Mouse (Mus musculus) intestine, embryonic 16.5 days (tissue): ENCODE results near the gene Cdhr4. TPM values are rescaled to one million over a fixed set of nuclear protein-coding genes. Genes with fewer than 3 reads are reported as not detected.
"Not testable (repeated sequence)": the region's sequence is repeated elsewhere in the genome, so short reads cannot be mapped to it uniquely, and the experiment has no call there.

Source experiments
- ATAC-seq: fragments of 200-750 bp; cut with Nextera tagmentation; 2 replicates; pipeline ENCODE4 v1.8.0; 2017; ENCODE audit warnings: moderate TSS enrichment, moderate library complexity
- H3K27ac ChIP-seq: fragments of 300-500 bp; sonication (generic); 2 replicates; pipeline ENCODE4 v1.5.1; 2014; ENCODE audit warnings: mild to moderate bottlenecking, low read length
- H3K27me3 ChIP-seq: fragments of 300-500 bp; sonication (generic); replicated peaks from 2 replicates; pipeline ENCODE4 v1.6.1; 2014; ENCODE audit warnings: low read length, control low read depth, mixed read lengths; ENCODE audit not compliant: control insufficient read depth, insufficient read depth
- H3K36me3 ChIP-seq: fragments of 300-500 bp; sonication (generic); 2 replicates; pipeline ENCODE4 v1.6.1; 2014; ENCODE audit warnings: low read length, control low read depth; ENCODE audit not compliant: control insufficient read depth, insufficient read depth
- H3K4me1 ChIP-seq: fragments of 300-500 bp; sonication (generic); 2 replicates; pipeline ENCODE4 v1.6.1; 2014; ENCODE audit warnings: low read length, control low read depth, mixed read lengths; ENCODE audit not compliant: control insufficient read depth, insufficient read depth
- H3K4me2 ChIP-seq: fragments of 300-500 bp; sonication (generic); 2 replicates; pipeline ENCODE4 v1.6.1; 2014; ENCODE audit warnings: low read depth, low read length, control low read depth
- H3K4me3 ChIP-seq: fragments of 300-500 bp; sonication (generic); 2 replicates; pipeline ENCODE4 v1.5.1; 2014; ENCODE audit warnings: mild to moderate bottlenecking, low read length
- H3K9ac ChIP-seq: fragments of 300-500 bp; sonication (generic); 2 replicates; pipeline ENCODE4 v1.6.1; 2014; ENCODE audit warnings: low read depth, low read length
- H3K9me3 ChIP-seq: fragments of 300-500 bp; sonication (generic); 2 replicates; pipeline ENCODE4 v1.6.1; 2016; ENCODE audit warnings: low read length, control low read depth; ENCODE audit not compliant: control insufficient read depth
- whole genome bisulfite sequencing: fragments of 180-500 bp; shearing (Covaris S2); extraction: QIAGEN DNeasy Blood & Tissue Kit; methylation state at CpG from one replicate; pipeline ENCODE4 v1.1.7; 2014; 5-methylcytosine and 5-hydroxymethylcytosine counted together
- polyA plus RNA-seq: library from polyadenylated mRNA; unstranded; fragments of >200 nt; fragmentation: Nextera tagmentation; extraction: Ambion mirVana; gene quantifications from 2 replicates; pipeline ENCODE4 v1.2.1, GENCODE M21; 2015

Cdhr4 gene
- polyA plus RNA-seq, 1 experiment from 2014 or later, result 9.6 TPM

GRCm38 (mm10) chr9:108001922-108002770, 9.8 kb downstream of the Cdhr4 start, which contains the start of gene Ip6k1:
Gene Ip6k1, plus strand, starts transcription at chr9:108002501.
- under 1% methylated on average over 51 of the region's 51 CpGs for WGBS
- H3K4me3 ChIP-seq, result peak within 1 kb of the TSS; percentile 99
- peak; percentile 99 for ATAC-seq

DNA sequence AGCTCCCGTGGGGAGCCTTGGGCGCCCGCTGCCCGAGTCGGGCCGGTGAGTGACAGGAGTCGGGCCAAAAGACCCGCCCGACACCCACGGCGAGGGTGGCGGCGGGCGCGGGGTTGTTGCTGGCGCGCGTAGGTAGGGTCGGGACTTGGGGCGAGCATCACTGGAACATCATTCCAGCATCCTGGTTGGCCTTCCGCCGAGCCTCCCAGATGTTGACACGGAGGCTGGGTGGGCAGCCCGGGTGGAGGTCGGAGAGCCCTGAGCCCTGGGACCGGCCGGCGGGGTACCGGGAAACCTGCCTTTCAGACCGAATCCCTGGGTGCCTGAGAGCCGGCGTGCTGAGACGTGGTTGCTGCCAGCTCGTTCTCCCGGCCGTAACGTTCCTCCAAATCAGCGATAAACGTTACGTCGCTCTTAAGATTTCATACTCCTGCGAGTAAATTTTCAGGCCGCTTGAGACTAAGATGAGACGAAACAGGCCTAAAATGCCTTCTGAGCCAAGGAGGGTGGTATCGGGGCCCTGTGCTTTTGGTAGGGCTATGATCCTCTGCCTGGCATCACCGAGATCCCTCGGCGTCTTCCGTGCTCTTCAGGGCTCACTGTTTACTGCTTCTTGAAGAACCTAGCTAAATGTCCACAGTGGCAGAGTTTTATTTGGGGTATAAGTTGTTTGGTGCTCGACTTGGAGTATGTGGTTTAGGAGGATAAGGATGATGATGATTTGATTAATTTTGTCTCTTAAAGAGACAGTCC, 10.7 kb downstream of the Cdhr4 start:
- Histone ChIP-seq H3K9me3 (no peaks in the 10 kb centered on the region), H3K4me3 (peak overlapping the region; percentile 99), H3K27ac (peak overlapping the region; percentile 95), H3K9ac (peak overlapping the region; percentile 99), H3K4me2 (peak overlapping the region; percentile 81), H3K4me1 (peaks cover 22% of the 10 kb centered on the region), H3K27me3 (no peaks in the 10 kb centered on the region), H3K36me3 (no peaks in the 10 kb centered on the region)
- under 1% methylated on average over 50 of the region's 50 CpGs for WGBS
- peak; percentile 58 for ATAC-seq

More at GRCm38 (mm10) chr9:108001922-108002770, 9.8 kb downstream of the Cdhr4 start, which contains the start of gene Ip6k1:
- peak within 1 kb of the TSS; percentile 96 for H3K4me2 ChIP-seq
- no peaks in the 10 kb centered on the region for H3K9me3 ChIP-seq
- no peaks in the 10 kb centered on the region for H3K27me3 ChIP-seq
- H3K36me3 ChIP-seq, result no peaks in the 10 kb centered on the region
- H3K4me1 ChIP-seq, result peaks cover 19% of the 10 kb centered on the region
- peak within 1 kb of the TSS; percentile 99 for H3K9ac ChIP-seq
- H3K27ac ChIP-seq, result peak within 1 kb of the TSS; percentile 95

- peak overlapping the region; percentile 99 for H3K9ac ChIP-seq
- no peak overlapping the region; the same call in 1 of the 2 replicates for H3K27ac ChIP-seq
- H3K4me3 ChIP-seq, result peak overlapping the region; percentile 99
- H3K27me3 ChIP-seq, result no peaks in the 10 kb centered on the region
- ATAC-seq, result no peak
- peak overlapping the region; percentile 81 for H3K4me2 ChIP-seq
- H3K36me3 ChIP-seq, result no peaks in the 10 kb centered on the region
- WGBS, result 13% methylated on average over 8 of the region's 8 CpGs
- H3K9me3 ChIP-seq, result no peaks in the 10 kb centered on the region
- H3K4me1 ChIP-seq, result peaks cover 22% of the 10 kb centered on the region
Measured at GRCm38 (mm10) chr9:108003531-108003890, 11.2 kb downstream of the Cdhr4 start.

DNA sequence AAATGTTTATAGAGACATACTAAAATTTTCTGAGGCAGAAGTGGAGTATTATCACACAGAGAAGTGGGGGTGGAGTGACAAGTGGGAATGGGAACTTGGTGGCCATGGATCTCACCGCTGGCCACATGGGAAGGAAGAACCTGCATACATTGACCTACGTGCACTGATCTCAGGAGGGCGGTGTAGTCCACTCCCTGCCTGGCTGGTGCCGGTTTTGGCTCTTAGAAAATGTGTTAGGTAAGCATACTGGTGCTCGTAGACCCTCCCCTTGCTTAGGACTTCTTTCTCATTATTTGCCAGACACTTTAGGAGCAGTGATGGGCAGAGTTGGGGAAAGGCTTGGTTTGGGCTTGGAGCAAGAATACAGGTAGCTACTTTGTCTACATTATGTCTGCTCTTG, 15.7 kb downstream of the Cdhr4 start:
- Histone ChIP-seq H3K4me3 (no peak overlapping the region), H3K4me1 (peaks cover 20% of the 10 kb centered on the region), H3K9ac (no peak overlapping the region), H3K4me2 (no peak overlapping the region), H3K27ac (no peak overlapping the region; the same call in 1 of the 2 replicates), H3K9me3 (no peaks in the 10 kb centered on the region), H3K36me3 (0 out of 2 replicates have a peak, but pooled peaks cover 3% of the 10 kb centered on the region), H3K27me3 (no peaks in the 10 kb centered on the region)
- ATAC-seq, result no peak
- WGBS, result 84% methylated on average over 5 of the region's 5 CpGs

GRCm38 (mm10) chr9:108010385-108010784, 18.1 kb downstream of the Cdhr4 start:
- H3K9ac ChIP-seq, result no peak overlapping the region
- 0 out of 2 replicates have a peak, but pooled peaks cover 3% of the 10 kb centered on the region for H3K36me3 ChIP-seq
- H3K27me3 ChIP-seq, result no peaks in the 10 kb centered on the region
- H3K4me1 ChIP-seq, result 0 out of 2 replicates have a peak, but pooled peaks cover 5% of the 10 kb centered on the region
- H3K27ac ChIP-seq, result no peak overlapping the region
- no peaks in the 10 kb centered on the region for H3K9me3 ChIP-seq
- no peak for ATAC-seq
- H3K4me3 ChIP-seq, result no peak overlapping the region
- no peak overlapping the region for H3K4me2 ChIP-seq

GRCm38 (mm10) chr9:108013577-108013976, 21.3 kb downstream of the Cdhr4 start:
- not testable (repeated sequence) for H3K4me1 ChIP-seq, ATAC-seq, H3K27me3 ChIP-seq, H3K4me2 ChIP-seq, H3K36me3 ChIP-seq, H3K9me3 ChIP-seq, H3K9ac ChIP-seq, H3K4me3 ChIP-seq, H3K27ac ChIP-seq
- 94% methylated on average over 2 of the region's 2 CpGs for WGBS

DNA sequence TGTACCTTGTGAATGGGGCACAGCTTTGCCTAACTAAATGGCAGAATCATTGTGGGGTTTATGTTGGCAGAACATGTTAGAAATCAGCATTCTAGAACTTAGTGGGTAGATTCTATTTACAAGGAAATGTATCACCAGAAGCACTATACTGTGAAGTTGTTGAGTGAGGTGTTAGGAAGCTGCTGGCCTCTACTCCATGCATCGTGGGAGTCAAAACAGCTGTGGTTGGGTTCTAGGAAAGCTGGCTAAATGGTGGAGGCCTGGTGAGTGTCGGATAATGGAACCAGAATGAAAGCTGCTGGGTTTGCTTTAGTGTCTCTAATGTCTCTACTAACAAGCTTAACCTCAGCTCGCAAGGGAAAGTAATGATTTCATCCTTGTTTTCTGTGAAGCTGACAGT, 24.8 kb downstream of the Cdhr4 start:
- no peak for ATAC-seq
- Histone ChIP-seq H3K27ac (no peak overlapping the region), H3K9ac (no peak overlapping the region), H3K4me1 (no peaks in the 10 kb centered on the region), H3K27me3 (no peaks in the 10 kb centered on the region), H3K36me3 (0 out of 2 replicates have a peak, but pooled peaks cover 3% of the 10 kb centered on the region), H3K4me3 (no peak overlapping the region), H3K9me3 (no peaks in the 10 kb centered on the region), H3K4me2 (no peak overlapping the region)
- WGBS, result 83% methylated on average over 3 of the region's 3 CpGs

DNA sequence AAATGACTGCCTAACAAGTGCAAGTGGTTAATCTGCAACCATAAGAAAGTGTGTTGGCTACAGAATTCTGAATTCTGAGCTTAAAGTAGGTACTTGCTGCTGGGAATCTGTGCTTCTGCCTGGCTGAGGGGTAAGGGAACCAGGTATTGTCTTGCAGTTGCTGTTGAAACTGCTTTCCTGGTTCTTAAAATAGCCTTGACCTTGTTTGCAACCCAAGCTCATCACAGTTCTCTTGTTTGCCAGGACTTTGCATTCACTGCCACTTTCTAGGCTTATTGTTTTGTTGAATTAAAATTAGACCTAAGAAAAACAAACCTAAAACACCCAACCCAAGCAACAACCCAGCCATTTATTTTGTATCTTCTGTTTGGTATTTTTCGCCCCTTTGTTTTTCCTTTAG, 28.4 kb downstream of the Cdhr4 start:
- no peak overlapping the region for H3K9ac ChIP-seq
- H3K27me3 ChIP-seq, result no peaks in the 10 kb centered on the region
- 78% methylated on average over 1 of the region's 1 CpGs for WGBS
- no peak overlapping the region for H3K4me3 ChIP-seq
- no peak for ATAC-seq
- no peak overlapping the region for H3K27ac ChIP-seq
- H3K4me2 ChIP-seq, result no peak overlapping the region
- H3K9me3 ChIP-seq, result no peaks in the 10 kb centered on the region
- H3K36me3 ChIP-seq, result peaks cover 5% of the 10 kb centered on the region
- no peaks in the 10 kb centered on the region for H3K4me1 ChIP-seq

DNA sequence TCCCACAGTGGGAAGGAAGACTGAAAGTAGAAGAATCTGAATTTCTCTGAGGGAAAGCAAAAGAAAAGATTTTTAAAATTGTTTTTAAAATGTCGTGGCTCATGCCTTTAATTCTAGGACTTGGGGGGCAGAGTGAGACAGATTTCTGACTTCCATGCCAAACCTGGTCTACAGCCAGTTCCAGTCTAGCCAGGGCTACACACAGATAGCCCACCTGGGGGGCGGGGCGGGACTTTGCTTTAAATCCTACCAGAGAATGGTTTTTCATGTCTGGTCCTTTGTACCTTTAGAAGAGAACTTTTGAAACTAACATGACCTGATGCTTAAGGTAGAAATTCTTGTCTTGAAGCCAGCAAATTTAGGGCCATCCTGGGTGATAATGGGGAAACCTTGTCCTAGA, 30.9 kb downstream of the Cdhr4 start:
- no peaks in the 10 kb centered on the region for H3K27me3 ChIP-seq
- no peaks in the 10 kb centered on the region for H3K4me1 ChIP-seq
- H3K36me3 ChIP-seq, result peaks cover 12% of the 10 kb centered on the region
- no peak overlapping the region for H3K4me3 ChIP-seq
- H3K9me3 ChIP-seq, result no peaks in the 10 kb centered on the region
- whole genome bisulfite sequencing, result 94% methylated on average over 3 of the region's 3 CpGs
- no peak overlapping the region for H3K27ac ChIP-seq
- no peak overlapping the region for H3K4me2 ChIP-seq
- H3K9ac ChIP-seq, result no peak overlapping the region
- no peak for ATAC-seq
